ENCODE assay signal across 11 mouse cellular contexts in the genomic region with DNA sequence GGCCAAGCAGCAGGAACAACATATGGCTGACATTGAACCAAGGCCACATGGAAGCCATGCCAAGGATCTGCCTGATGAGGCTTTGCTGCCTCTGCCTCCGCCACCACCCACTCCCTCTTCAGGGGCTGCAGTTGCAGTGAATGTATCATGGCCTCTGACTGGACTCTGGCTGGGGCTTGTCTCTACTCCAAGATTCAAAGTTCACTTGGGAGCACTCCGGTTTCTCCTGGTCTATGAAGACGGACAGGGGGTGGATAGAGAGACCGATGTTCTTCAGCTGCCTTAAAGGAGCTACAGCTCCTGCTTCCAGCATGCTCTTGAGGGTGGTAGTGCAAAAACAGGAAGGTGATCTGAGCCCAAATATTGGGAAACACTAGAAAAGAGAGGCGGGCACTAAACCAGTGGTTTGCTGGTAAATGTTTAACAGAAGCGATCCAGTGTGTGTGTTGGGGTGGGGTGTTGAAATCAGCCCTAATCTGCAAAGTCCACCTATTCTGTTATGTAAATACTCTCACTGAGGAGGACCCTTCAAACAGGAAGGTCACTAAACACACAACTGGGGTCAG. TPM values are rescaled to one million over a fixed set of nuclear protein-coding genes. Genes with fewer than 3 reads are reported as not detected.
DNase-seq lines count a peak whose midpoint lies in the region; ATAC-seq and TF ChIP-seq lines count a peak whose summit lies in the region.
"Had no signal": no experiment of that assay in that cellular context is flagged by ENCODE, and none has a peak within 500 bp of the region (broad histone marks: within the 10 kb centered on the region; RNA-seq: fewer than 3 reads in every experiment).

No protein-coding gene starts in this region.

- H3K4me2 ChIP-seq in liver, embryonic 13.5 days: peak overlapping the region; percentile 11; the same call in 1 of the 2 replicates
- no peak overlapping the region for H3K4me2 ChIP-seq in heart, embryonic 11.5 days
- H3K4me2 ChIP-seq: limb, embryonic 13.5 days; neural tube, embryonic 12.5 days had no signal

- no peak overlapping the region for H3K9ac ChIP-seq in liver, embryonic 13.5 days
- no peak overlapping the region for H3K9ac ChIP-seq in heart, embryonic 11.5 days (ENCODE audit: low read depth, low read length)
- H3K9ac ChIP-seq: limb, embryonic 13.5 days; neural tube, embryonic 12.5 days had no signal

- H3K27me3 ChIP-seq in liver, embryonic 13.5 days: peaks cover 22% of the 10 kb centered on the region
- H3K27me3 ChIP-seq in megakaryocyte, embryonic 14.5 days (replicated peaks): no peaks in the 10 kb centered on the region
- no peaks in the 10 kb centered on the region; the same call in 1 of the 2 replicates for H3K27me3 ChIP-seq in cerebellum, adult 2 months (ENCODE audit: control insufficient read depth, insufficient read depth, low read length)
- H3K27me3 ChIP-seq in heart, embryonic 11.5 days (ENCODE audit: control insufficient read depth, insufficient read depth, low read length): 0 out of 2 replicates have a peak, but pooled peaks cover 3% of the 10 kb centered on the region
- H3K27me3 ChIP-seq: limb, embryonic 13.5 days had no signal

- H3K9me3 ChIP-seq in liver, embryonic 13.5 days (replicated peaks): no peaks in the 10 kb centered on the region
- no peaks in the 10 kb centered on the region for H3K9me3 ChIP-seq in megakaryocyte, embryonic 14.5 days
- H3K9me3 ChIP-seq in heart, embryonic 11.5 days (replicated peaks; ENCODE audit: control insufficient read depth, low read length): no peaks in the 10 kb centered on the region
- H3K9me3 ChIP-seq: limb, embryonic 13.5 days; neural tube, embryonic 12.5 days had no signal

- ATAC-seq in common myeloid progenitor, adult 5-6 weeks (replicated peaks; ENCODE audit: low read depth, poor library complexity, severe bottlenecking): peak; percentile 79
- ATAC-seq in liver, embryonic 13.5 days (ENCODE audit: low read depth): peak; percentile 69
- no peak for ATAC-seq in heart, embryonic 11.5 days (replicated peaks; ENCODE audit: insufficient number of reproducible peaks, low FRiP score, low TSS enrichment)

- TF ChIP-seq POLR2A in cerebellum, adult 2 months (IDR thresholded peaks at IDR 0.05; ENCODE audit: borderline replicate concordance, insufficient read depth, low read length): no peak

- DNase-seq in kidney, adult 11 months: peak; percentile 88
- DNase-seq in liver, embryonic 13.5 days: no peak
- no peak for DNase-seq in adrenal gland, adult 18-20 months (ENCODE audit: low spot score in 2 of 2)
- DNase-seq in adrenal gland, postnatal 4 days (ENCODE audit: low spot score in 2 of 2): no peak
- DNase-seq in cerebellum, adult 2 months: no peak
- DNase-seq: adrenal gland, adult 2 months had no signal

- H3K27ac ChIP-seq in liver, embryonic 13.5 days: peak overlapping the region; percentile 78
- no peak overlapping the region for H3K27ac ChIP-seq in cerebellum, adult 2 months (ENCODE audit: insufficient read depth, low read length)
- no peak overlapping the region for H3K27ac ChIP-seq in heart, embryonic 11.5 days (ENCODE audit: low read depth, low read length)
- H3K27ac ChIP-seq: limb, embryonic 13.5 days; neural tube, embryonic 12.5 days had no signal

- peaks cover 36% of the 10 kb centered on the region for H3K4me1 ChIP-seq in liver, embryonic 13.5 days (replicated peaks)
- peaks cover 52% of the 10 kb centered on the region for H3K4me1 ChIP-seq in megakaryocyte, embryonic 14.5 days
- no peaks in the 10 kb centered on the region for H3K4me1 ChIP-seq in cerebellum, adult 2 months (ENCODE audit: control insufficient read depth, insufficient read depth, low read length)
- H3K4me1 ChIP-seq in heart, embryonic 11.5 days (ENCODE audit: control insufficient read depth, insufficient read depth, low read length): peaks cover 11% of the 10 kb centered on the region

- no peaks in the 10 kb centered on the region for H3K36me3 ChIP-seq in liver, embryonic 13.5 days
- no peaks in the 10 kb centered on the region for H3K36me3 ChIP-seq in megakaryocyte, embryonic 14.5 days (replicated peaks; ENCODE audit: low read length)
- H3K36me3 ChIP-seq in heart, embryonic 11.5 days (ENCODE audit: control insufficient read depth, insufficient read depth, low read length): no peaks in the 10 kb centered on the region
- H3K36me3 ChIP-seq: limb, embryonic 13.5 days; neural tube, embryonic 12.5 days had no signal

- WGBS in liver, embryonic 13.5 days (ENCODE audit: insufficient replicate concordance): 46% methylated on average over 6 of the region's 6 CpGs
- 39% methylated on average over 6 of the region's 6 CpGs for WGBS in cerebellum, adult 2 months
- WGBS in heart, embryonic 11.5 days (ENCODE audit: insufficient replicate concordance): 82% methylated on average over 6 of the region's 6 CpGs

- H3K4me3 ChIP-seq in liver, embryonic 13.5 days (replicated peaks): no peak overlapping the region
- H3K4me3 ChIP-seq in megakaryocyte, embryonic 14.5 days (replicated peaks): peak overlapping the region; percentile 79
- no peak overlapping the region for H3K4me3 ChIP-seq in cerebellum, adult 2 months (replicated peaks; ENCODE audit: insufficient read depth, low read depth, low read length)
- no peak overlapping the region for H3K4me3 ChIP-seq in heart, embryonic 11.5 days (ENCODE audit: low read depth, low read length)
- H3K4me3 ChIP-seq: limb, embryonic 13.5 days; neural tube, embryonic 12.5 days had no signal

- no peak for TF ChIP-seq CTCF in cerebellum, adult 2 months (IDR thresholded peaks at IDR 0.05; ENCODE audit: borderline replicate concordance, insufficient read depth, low read depth, low read length)

RNA-seq across cellular contexts. Expression of a gene that starts 3.7 kb away (rescaled TPM):
- 0.96 and 3.9 TPM in 2 replicates for total RNA-seq in common myeloid progenitor, adult 5-6 weeks (2017)
- 10.1 and 11.7 TPM in 2 replicates for polyA plus RNA-seq in liver, embryonic 13.5 days (2015; fragmentation: Nextera tagmentation; extraction: Ambion mirVana)
- polyA plus RNA-seq in megakaryocyte, embryonic 14.5 days (2012; ENCODE audit: insufficient read depth, low replicate concordance): 15.8 and 48.5 TPM in 2 replicates
- 1 to 10 TPM; 4.7 to 6.6 TPM for total RNA-seq in adrenal gland, adult 18-20 months (2021)
- total RNA-seq in adrenal gland, postnatal 4 days (2021): 10 to 100 TPM; 36.8 to 40.3 TPM
- 88.8 and 97.2 TPM in 2 replicates for polyA plus RNA-seq in cerebellum, adult 2 months (2012; rRNA removed)
- 10.8 and 12.4 TPM in 2 replicates for polyA plus RNA-seq in heart, embryonic 11.5 days (2014; fragmentation: Nextera tagmentation; extraction: Ambion mirVana)

RNA-seq across cellular contexts. Expression of a gene that starts 6.3 kb away (rescaled TPM):
- 40.2 and 58.8 TPM in 2 replicates for total RNA-seq in common myeloid progenitor, adult 5-6 weeks (2017)
- 6.3 and 7.2 TPM in 2 replicates for polyA plus RNA-seq in liver, embryonic 13.5 days (2015; fragmentation: Nextera tagmentation; extraction: Ambion mirVana)
- 201 and 370 TPM in 2 replicates for polyA plus RNA-seq in megakaryocyte, embryonic 14.5 days (2012; ENCODE audit: insufficient read depth, low replicate concordance)
- 10 to 100 TPM; 20.1 to 20.7 TPM for total RNA-seq in adrenal gland, adult 18-20 months (2021)
- 10 to 100 TPM; 29.0 to 31.7 TPM for total RNA-seq in adrenal gland, postnatal 4 days (2021)
- polyA plus RNA-seq in cerebellum, adult 2 months (2012; rRNA removed): 25.1 and 25.3 TPM in 2 replicates
- polyA plus RNA-seq in heart, embryonic 11.5 days (2014; fragmentation: Nextera tagmentation; extraction: Ambion mirVana): 11.1 and 12.2 TPM in 2 replicates

RNA-seq across cellular contexts. Expression of a gene that starts 10.2 kb away (rescaled TPM):
- 70.1 and 85.3 TPM in 2 replicates for total RNA-seq in common myeloid progenitor, adult 5-6 weeks (2017)
- 30.4 and 32.3 TPM in 2 replicates for polyA plus RNA-seq in liver, embryonic 13.5 days (2015; fragmentation: Nextera tagmentation; extraction: Ambion mirVana)
- 86.6 and 121 TPM in 2 replicates for polyA plus RNA-seq in megakaryocyte, embryonic 14.5 days (2012; ENCODE audit: insufficient read depth, low replicate concordance)
- total RNA-seq in adrenal gland, adult 18-20 months (2021): 10 to 100 TPM; 84.3 to 89.0 TPM
- 10 to 100 TPM; 84.5 to 86.4 TPM for total RNA-seq in adrenal gland, postnatal 4 days (2021)
- 88.2 and 93.1 TPM in 2 replicates for polyA plus RNA-seq in cerebellum, adult 2 months (2012; rRNA removed)
- polyA plus RNA-seq in heart, embryonic 11.5 days (2014; fragmentation: Nextera tagmentation; extraction: Ambion mirVana): 76.0 and 87.2 TPM in 2 replicates

RNA-seq across cellular contexts. Expression of a gene that starts 16.3 kb away (rescaled TPM):
- total RNA-seq in common myeloid progenitor, adult 5-6 weeks (2017): 80.9 and 86.2 TPM in 2 replicates
- 44.9 and 46.7 TPM in 2 replicates for polyA plus RNA-seq in liver, embryonic 13.5 days (2015; fragmentation: Nextera tagmentation; extraction: Ambion mirVana)
- 76.1 and 165 TPM in 2 replicates for polyA plus RNA-seq in megakaryocyte, embryonic 14.5 days (2012; ENCODE audit: insufficient read depth, low replicate concordance)
- 10 to 100 TPM; 38.2 to 57.2 TPM for total RNA-seq in adrenal gland, adult 18-20 months (2021)
- 10 to 100 TPM; 60.1 to 64.3 TPM for total RNA-seq in adrenal gland, postnatal 4 days (2021)
- polyA plus RNA-seq in cerebellum, adult 2 months (2012; rRNA removed): 31.7 and 33.5 TPM in 2 replicates
- 19.1 and 19.8 TPM in 2 replicates for polyA plus RNA-seq in heart, embryonic 11.5 days (2014; fragmentation: Nextera tagmentation; extraction: Ambion mirVana)

RNA-seq across cellular contexts. Expression of a gene that starts 22.7 kb away (rescaled TPM):
- total RNA-seq in common myeloid progenitor, adult 5-6 weeks (2017): 25.3 and 30.0 TPM in 2 replicates
- 94.5 and 99.8 TPM in 2 replicates for polyA plus RNA-seq in liver, embryonic 13.5 days (2015; fragmentation: Nextera tagmentation; extraction: Ambion mirVana)
- 9.6 and 78.7 TPM in 2 replicates for polyA plus RNA-seq in megakaryocyte, embryonic 14.5 days (2012; ENCODE audit: insufficient read depth, low replicate concordance)
- 100 to 1,000 TPM in 1 of 2 experiments, 10 to 100 TPM in 1; 99.5 to 107 TPM for total RNA-seq in adrenal gland, adult 18-20 months (2021)
- total RNA-seq in adrenal gland, postnatal 4 days (2021): 10 to 100 TPM; 77.6 to 82.6 TPM
- 109 and 114 TPM in 2 replicates for polyA plus RNA-seq in cerebellum, adult 2 months (2012; rRNA removed)
- 138 and 144 TPM in 2 replicates for polyA plus RNA-seq in heart, embryonic 11.5 days (2014; fragmentation: Nextera tagmentation; extraction: Ambion mirVana)
